Mouse (Mus musculus) kidney, adult 18-20 months (tissue): ENCODE measurements around the gene Gm9837.
"Not testable (repeated sequence)": the region's sequence is repeated elsewhere in the genome, so short reads cannot be mapped to it uniquely, and the experiment has no call there.

Experiments
- DNase-seq: peaks from one replicate; pipeline ENCODE4 v3.0.0; 2021

The Gm9837 gene

GRCm38 (mm10) chr11:53452396-53452795 lies 17.9 kb downstream of the Gm9837 start:
- DNase-seq: peak; percentile 33

GRCm38 (mm10) chr11:53451361-53451760 lies 18.9 kb downstream of the Gm9837 start:
- DNase-seq: no peak

GRCm38 (mm10) chr11:53450070-53450705 lies 20.1 kb downstream of the Gm9837 start:
- no peak for DNase-seq

GRCm38 (mm10) chr11:53448529-53448928 lies 21.8 kb downstream of the Gm9837 start:
- peak; percentile 87 for DNase-seq

- no peak for DNase-seq
Observed at GRCm38 (mm10) chr11:53447996-53448395, 22.3 kb downstream of the Gm9837 start.

- no peak for DNase-seq
Observed at GRCm38 (mm10) chr11:53446183-53446582, 24.1 kb downstream of the Gm9837 start.

GRCm38 (mm10) chr11:53445562-53445961 lies 24.7 kb downstream of the Gm9837 start:
- no peak for DNase-seq

GRCm38 (mm10) chr11:53443861-53444260 lies 26.4 kb downstream of the Gm9837 start:
- peak; percentile 42 for DNase-seq

GRCm38 (mm10) chr11:53441921-53442320 lies 28.4 kb downstream of the Gm9837 start:
- no peak for DNase-seq

- DNase-seq: no peak
Observed at GRCm38 (mm10) chr11:53436338-53436737, 33.9 kb downstream of the Gm9837 start.

GRCm38 (mm10) chr11:53435504-53435903 lies 34.8 kb downstream of the Gm9837 start:
- no peak for DNase-seq

- DNase-seq: no peak
Observed at GRCm38 (mm10) chr11:53433057-53433456, 37.2 kb downstream of the Gm9837 start.

- DNase-seq: no peak
Observed at GRCm38 (mm10) chr11:53431347-53432056, 38.8 kb downstream of the Gm9837 start.

- DNase-seq: peak; percentile 100
Observed at GRCm38 (mm10) chr11:53430670-53431346, 39.5 kb downstream of the Gm9837 start, which contains the start of the genes Uqcrq and Gdf9. Uqcrq (minus strand) TSS chr11:53430831. Gdf9 (plus strand) TSS chr11:53431023.

GRCm38 (mm10) chr11:53430300-53430669 lies 40.0 kb downstream of the Gm9837 start:
- no peak for DNase-seq

- DNase-seq: no peak
Observed at GRCm38 (mm10) chr11:53429182-53429581, 41.1 kb downstream of the Gm9837 start.

GRCm38 (mm10) chr11:53428716-53429057 lies 41.6 kb downstream of the Gm9837 start:
- DNase-seq: no peak

- DNase-seq: no peak
Observed at GRCm38 (mm10) chr11:53427993-53428715, 42.1 kb downstream of the Gm9837 start.

- not testable (repeated sequence) for DNase-seq
Observed at GRCm38 (mm10) chr11:53426914-53427313, 43.4 kb downstream of the Gm9837 start.

- no peak for DNase-seq
Observed at GRCm38 (mm10) chr11:53425711-53426255, 44.5 kb downstream of the Gm9837 start.

GRCm38 (mm10) chr11:53425251-53425650 lies 45.0 kb downstream of the Gm9837 start:
- no peak for DNase-seq

GRCm38 (mm10) chr11:53424826-53425225 lies 45.5 kb downstream of the Gm9837 start:
- no peak for DNase-seq

- DNase-seq: peak; percentile 27
Observed at GRCm38 (mm10) chr11:53423036-53423435, 47.2 kb downstream of the Gm9837 start, which contains the start of gene Leap2. Leap2 (minus strand) TSS chr11:53423170.
